Mouse (Mus musculus) testis, adult 2 months (tissue): ENCODE data around the gene 1110051M20Rik. TPM values are rescaled to one million over a fixed set of nuclear protein-coding genes. Genes with fewer than 3 reads are reported as not detected.
"Not testable (repeated sequence)": the region's sequence is repeated elsewhere in the genome, so short reads cannot be mapped to it uniquely, and the experiment has no call there.

ENCODE experiments used
- H3K27ac ChIP-seq: fragments of 200-500 bp; 2 replicates; pipeline ENCODE4 v1.5.1; 2012; ENCODE audit warnings: low read depth, low read length; ENCODE audit not compliant: control insufficient read depth, insufficient read depth
- H3K27me3 ChIP-seq: fragments of 200-500 bp; 2 replicates; pipeline ENCODE4 v1.6.1; 2012; ENCODE audit warnings: mild to moderate bottlenecking, low read length, moderate library complexity; ENCODE audit not compliant: control insufficient read depth, insufficient read depth
- H3K36me3 ChIP-seq: fragments of 200-500 bp; 2 replicates; pipeline ENCODE4 v1.6.1; 2012; ENCODE audit warnings: mild to moderate bottlenecking, low read length; ENCODE audit not compliant: control insufficient read depth, insufficient read depth
- H3K4me1 ChIP-seq: fragments of 200-500 bp; 2 replicates; pipeline ENCODE4 v1.6.1; 2012; ENCODE audit warnings: low read length; ENCODE audit not compliant: control insufficient read depth, insufficient read depth
- H3K4me3 ChIP-seq: fragments of 200-500 bp; 2 replicates; pipeline ENCODE4 v1.5.1; 2012; ENCODE audit warnings: low read depth, mild to moderate bottlenecking, low read length, moderate library complexity, mixed read lengths; ENCODE audit not compliant: control insufficient read depth
- CTCF ChIP-seq: fragments of 200-500 bp; IDR thresholded peaks from 2 replicates; pipeline ENCODE4 v1.5.1; 2012; ENCODE audit warnings: low read depth, mild to moderate bottlenecking, inconsistent platforms, low read length, moderate library complexity; ENCODE audit not compliant: control insufficient read depth, insufficient read depth, insufficient replicate concordance
- POLR2A ChIP-seq: fragments of 200-500 bp; IDR thresholded peaks from 2 replicates; pipeline ENCODE4 v1.6.1; 2012; ENCODE audit warnings: low read depth, mild to moderate bottlenecking, inconsistent platforms, low read length, moderate library complexity; ENCODE audit not compliant: control insufficient read depth
- polyA plus RNA-seq: library from polyadenylated mRNA; depleted of rRNA; stranded (reverse); fragments of >200 nt; gene quantifications from 2 replicates; pipeline ENCODE4 v1.2.3, GENCODE M21; 2012; rRNA removed

Gene 1110051M20Rik
- polyA plus RNA-seq, 1 experiment, result 91.7 TPM

DNA sequence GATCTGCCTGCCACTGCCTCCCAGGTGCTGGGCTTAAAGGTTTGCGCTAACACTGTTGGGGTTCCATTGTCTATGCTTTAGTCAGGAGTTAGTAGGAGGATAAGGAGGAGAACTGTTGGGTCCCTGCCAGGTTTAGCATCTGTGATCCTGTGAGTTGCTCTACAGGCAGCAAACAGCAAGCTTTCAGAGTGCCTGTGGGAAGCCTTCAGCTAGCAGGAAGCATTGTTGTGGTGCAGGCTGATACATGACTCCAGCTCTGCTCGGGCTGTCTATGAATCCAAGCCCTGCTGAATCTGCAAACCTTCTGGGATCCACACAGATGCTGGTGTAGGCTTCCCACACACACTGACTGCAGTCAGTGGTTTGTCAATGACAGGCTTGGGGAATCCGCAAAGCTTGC lies 201.1 kb downstream of the 1110051M20Rik start:
- H3K36me3 ChIP-seq, result no peaks in the 10 kb centered on the region
- no peak overlapping the region for H3K4me3 ChIP-seq
- H3K27ac ChIP-seq, result no peak overlapping the region
- TF ChIP-seq POLR2A (no peak), CTCF (no peak)
- H3K27me3 ChIP-seq, result no peaks in the 10 kb centered on the region
- no peaks in the 10 kb centered on the region for H3K4me1 ChIP-seq

DNA sequence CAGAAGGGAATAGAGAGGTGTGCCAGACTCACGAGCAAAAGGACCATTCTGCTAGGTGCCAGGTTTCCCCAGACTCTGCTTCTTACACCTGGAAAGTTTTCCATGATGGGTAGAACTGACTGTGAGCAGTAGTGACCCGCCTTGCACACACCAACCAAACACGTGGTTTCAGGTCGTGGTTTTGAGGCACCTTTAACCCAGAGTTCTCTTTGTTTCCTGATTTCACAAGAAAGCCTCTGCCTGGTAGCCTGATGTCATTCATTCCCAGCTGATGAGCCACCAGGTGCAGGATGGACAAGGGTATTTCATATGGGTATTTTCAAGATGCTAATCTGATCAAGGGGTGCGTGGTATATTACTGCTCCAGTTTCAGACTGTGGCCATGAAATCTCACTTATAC lies 202.0 kb downstream of the 1110051M20Rik start:
- Histone ChIP-seq H3K4me3 (no peak overlapping the region), H3K4me1 (no peaks in the 10 kb centered on the region), H3K36me3 (no peaks in the 10 kb centered on the region), H3K27me3 (no peaks in the 10 kb centered on the region), H3K27ac (no peak overlapping the region)
- TF ChIP-seq CTCF (no peak), POLR2A (no peak)

- H3K27ac ChIP-seq, H3K36me3 ChIP-seq, H3K4me1 ChIP-seq, H3K27me3 ChIP-seq: not testable (repeated sequence)
- H3K4me3 ChIP-seq, result peak overlapping the region; percentile 89
These were observed 206.9 kb downstream of the 1110051M20Rik start for GRCm38 (mm10) chr2:91237511-91238080.

DNA sequence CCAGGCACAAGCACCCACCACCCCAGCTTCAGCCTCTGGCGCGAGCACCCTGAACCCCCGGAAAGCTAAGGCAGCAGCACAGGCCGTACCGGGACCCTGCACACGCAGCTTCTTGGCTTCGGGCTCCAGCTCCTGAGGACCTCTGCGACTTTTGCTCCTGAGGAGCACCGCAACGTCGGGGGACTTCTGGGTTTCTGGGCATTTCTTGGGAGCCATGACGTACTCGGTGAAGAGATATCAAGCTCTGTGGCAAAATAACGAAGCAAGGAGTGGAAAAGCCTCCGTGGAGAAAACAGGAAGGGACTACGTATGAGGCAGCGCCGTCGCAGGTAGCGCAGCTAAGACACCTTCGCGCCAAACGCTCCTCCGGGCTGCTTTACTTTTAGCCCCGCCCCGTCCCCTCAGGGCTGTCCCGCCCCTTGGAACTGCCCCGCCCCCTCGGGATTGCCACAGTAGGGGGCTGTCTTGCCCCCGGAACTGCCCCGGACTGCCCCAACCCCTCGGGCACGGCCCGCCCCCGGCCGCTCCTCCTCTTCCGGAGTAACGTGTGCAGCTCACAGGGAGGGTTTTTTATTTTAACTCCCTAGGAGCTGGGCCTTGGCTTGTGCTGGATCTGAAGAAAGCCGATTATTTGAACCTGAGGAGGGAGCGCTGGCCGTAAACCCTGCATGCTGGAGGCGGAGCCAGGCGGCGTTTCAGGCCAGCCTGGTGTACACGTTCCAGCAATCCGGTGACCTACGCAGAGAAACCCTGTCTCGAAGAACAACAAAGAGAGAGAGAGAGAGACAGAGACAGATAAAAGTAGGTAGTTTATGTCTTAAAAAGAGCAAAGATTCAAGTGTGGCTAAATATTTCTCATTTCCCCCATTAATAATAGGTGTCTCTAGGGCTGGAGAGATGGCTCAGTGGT lies 207.6 kb downstream of the 1110051M20Rik start, which contains the start of gene Ddb2:
Gene Ddb2 (minus strand): TSS at position 382 of the 910 bp plus-strand sequence.
- TF ChIP-seq POLR2A (peak; percentile 46; the same call in 1 of the 2 replicates), CTCF (no peak)
- Histone ChIP-seq H3K27ac (peak within 1 kb of the TSS; percentile 94), H3K4me1 (peaks cover 6% of the 10 kb centered on the region; the same call in 1 of the 2 replicates), H3K27me3 (no peaks in the 10 kb centered on the region), H3K36me3 (no peaks in the 10 kb centered on the region), H3K4me3 (peak within 1 kb of the TSS; percentile 96)

- TF ChIP-seq CTCF (no peak), POLR2A (no peak)
- H3K4me1 ChIP-seq, result no peaks in the 10 kb centered on the region
These were observed 214.8 kb downstream of the 1110051M20Rik start for GRCm38 (mm10) chr2:91229735-91230134.

More at GRCm38 (mm10) chr2:91229735-91230134, 214.8 kb downstream of the 1110051M20Rik start:
- Histone ChIP-seq H3K27me3 (no peaks in the 10 kb centered on the region), H3K36me3 (no peaks in the 10 kb centered on the region), H3K4me3 (no peak overlapping the region), H3K27ac (no peak overlapping the region)

Other genes starting within 250 kb of the 1110051M20Rik start
- gene Nr1h3, start 241.9 kb downstream of the 1110051M20Rik start, polyA plus RNA-seq, result 20.0 and 22.8 TPM in 2 replicates
- gene Acp2, start 241.8 kb downstream of the 1110051M20Rik start, polyA plus RNA-seq, result 11.9 and 12.0 TPM in 2 replicates
- 13.2 and 13.7 TPM in 2 replicates for gene Ddb2, start 207.7 kb downstream of the 1110051M20Rik start, polyA plus RNA-seq
- 3.9 and 5.7 TPM in 2 replicates for gene Pacsin3, start 188.8 kb downstream of the 1110051M20Rik start, polyA plus RNA-seq
- 29.1 and 34.6 TPM in 2 replicates for gene Arfgap2, start 179.7 kb downstream of the 1110051M20Rik start, polyA plus RNA-seq
- 0.44 and 0.96 TPM in 2 replicates for gene Lrp4, start 12.8 kb upstream of the 1110051M20Rik start, polyA plus RNA-seq
- gene Ckap5, start 82.1 kb upstream of the 1110051M20Rik start, polyA plus RNA-seq, result 26.4 and 36.3 TPM in 2 replicates
- gene F2, start 191.7 kb upstream of the 1110051M20Rik start, polyA plus RNA-seq, result 0.08 and 0.14 TPM in 2 replicates
- gene Zfp408, start 205.1 kb upstream of the 1110051M20Rik start, polyA plus RNA-seq, result 6.3 and 6.5 TPM in 2 replicates
- 22.8 and 23.7 TPM in 2 replicates for gene Arhgap1, start 205.2 kb upstream of the 1110051M20Rik start, polyA plus RNA-seq